8 mouse cellular contexts compared by ENCODE assay signal in the genomic region with DNA sequence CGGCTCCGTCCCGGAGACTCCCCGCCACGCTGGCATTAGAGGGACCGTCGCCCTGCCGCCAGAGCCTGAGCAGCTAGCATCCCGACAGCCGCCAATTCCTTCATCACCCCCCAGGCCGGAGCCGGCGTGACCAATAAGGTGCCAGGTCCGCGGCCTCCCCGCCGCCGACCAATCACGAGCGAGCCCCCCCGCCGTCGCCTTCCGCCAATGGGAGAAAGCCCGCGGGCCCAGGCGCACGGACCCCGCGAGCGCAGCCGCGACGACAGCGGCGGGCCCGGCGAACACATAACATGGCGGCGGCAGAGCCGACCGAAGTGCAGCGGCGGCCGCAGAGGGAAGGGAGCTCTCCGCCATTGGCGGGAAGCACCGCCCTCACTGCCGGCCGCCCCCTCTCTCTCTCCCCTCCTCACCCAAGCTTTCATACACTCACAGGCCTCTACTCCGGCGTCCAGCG. TPM values are rescaled to one million over a fixed set of nuclear protein-coding genes. Genes with fewer than 3 reads are reported as not detected.
DNase-seq lines count a peak whose midpoint lies in the region; ATAC-seq and TF ChIP-seq lines count a peak whose summit lies in the region.

No protein-coding gene starts in this region.

- peak overlapping the region; percentile 99 for H3K9ac ChIP-seq in MEL (ENCODE audit: control insufficient read depth, low read depth, low read length, poor library complexity, severe bottlenecking)
- H3K9ac ChIP-seq in forebrain, postnatal 0 days = peak overlapping the region; percentile 100
- peak overlapping the region; percentile 100 for H3K9ac ChIP-seq in lung, embryonic 15.5 days

- peak overlapping the region; percentile 58 to 78 for H3K4me3 ChIP-seq in MEL (ENCODE audit: control insufficient read depth in 1 of 2, insufficient read depth in 1 of 2, low read depth in 2 of 2, low read length in 2 of 2)
- peak overlapping the region; percentile 74 for H3K4me3 ChIP-seq in cerebellum, adult 2 months (replicated peaks; ENCODE audit: insufficient read depth, low read depth, low read length)
- H3K4me3 ChIP-seq in forebrain, postnatal 0 days (ENCODE audit: low read depth, low read length) = peak overlapping the region; percentile 77
- H3K4me3 ChIP-seq in lung, embryonic 15.5 days = peak overlapping the region; percentile 78
- peak overlapping the region; percentile 93 for H3K4me3 ChIP-seq in olfactory bulb, adult 2 months (ENCODE audit: insufficient read depth, low read depth, low read length)

- H3K9me3 ChIP-seq in MEL (replicated peaks; ENCODE audit: insufficient read depth, low read length) = no peaks in the 10 kb centered on the region
- no peaks in the 10 kb centered on the region for H3K9me3 ChIP-seq in forebrain, postnatal 0 days (ENCODE audit: low read length)
- no peaks in the 10 kb centered on the region for H3K9me3 ChIP-seq in lung, embryonic 15.5 days

- H3K36me3 ChIP-seq in MEL (ENCODE audit: control insufficient read depth in 1 of 2, insufficient read depth in 2 of 2, low read length in 2 of 2) = peaks cover 0 to 32% of the 10 kb centered on the region in 2 experiments; a peak in 2 of 4 replicates
- H3K36me3 ChIP-seq in forebrain, postnatal 0 days (ENCODE audit: insufficient read depth) = no peaks in the 10 kb centered on the region
- no peaks in the 10 kb centered on the region for H3K36me3 ChIP-seq in lung, embryonic 15.5 days

- no peaks in the 10 kb centered on the region for H3K27me3 ChIP-seq in MEL (ENCODE audit: control insufficient read depth in 1 of 2, insufficient read depth in 2 of 2, low read length in 2 of 2)
- H3K27me3 ChIP-seq in cerebellum, adult 2 months (ENCODE audit: control insufficient read depth, insufficient read depth, low read length) = no peaks in the 10 kb centered on the region
- no peaks in the 10 kb centered on the region for H3K27me3 ChIP-seq in forebrain, postnatal 0 days (ENCODE audit: insufficient read depth, low read length)
- no peaks in the 10 kb centered on the region for H3K27me3 ChIP-seq in lung, embryonic 15.5 days

- peaks cover 42% of the 10 kb centered on the region for H3K79me2 ChIP-seq in MEL (ENCODE audit: control insufficient read depth, insufficient read depth, low read length, poor library complexity)

- peak; percentile 95 for ATAC-seq in forebrain, postnatal 0 days
- peak; percentile 96 for ATAC-seq in lung, embryonic 15.5 days (ENCODE audit: borderline replicate concordance, extremely low read depth, low FRiP score, low TSS enrichment)

- peaks cover 5 to 11% of the 10 kb centered on the region in 2 experiments; a peak in 3 of 4 replicates for H3K4me1 ChIP-seq in MEL (ENCODE audit: control insufficient read depth in 1 of 2, insufficient read depth in 2 of 2, low read length in 2 of 2)
- peaks cover 2% of the 10 kb centered on the region; the same call in 1 of the 2 replicates for H3K4me1 ChIP-seq in cerebellum, adult 2 months (ENCODE audit: control insufficient read depth, insufficient read depth, low read length)
- peaks cover 6% of the 10 kb centered on the region; the same call in 1 of the 2 replicates for H3K4me1 ChIP-seq in forebrain, postnatal 0 days (ENCODE audit: insufficient read depth)
- peaks cover 23% of the 10 kb centered on the region for H3K4me1 ChIP-seq in lung, embryonic 15.5 days
- 0 out of 2 replicates have a peak, but pooled peaks cover 4% of the 10 kb centered on the region for H3K4me1 ChIP-seq in olfactory bulb, adult 2 months (ENCODE audit: control insufficient read depth, insufficient read depth, low read length)

- DNase-seq in MEL (ENCODE audit: low read depth, low spot score) = peak; percentile 94
- peak; percentile 97 to 99 for DNase-seq in cerebellum, adult 2 months
- peak; percentile 94 for DNase-seq in forebrain, postnatal 0 days
- peak; percentile 97 for DNase-seq in heart, postnatal 4 days
- peak; percentile 85 for DNase-seq in layer of hippocampus, adult 9-10 months (ENCODE audit: low spot score)
- peak; percentile 90 to 91 for DNase-seq in thymus, adult 18-20 months

- TF ChIP-seq EP300 in MEL (IDR thresholded peaks at IDR 0.05; ENCODE audit: low read depth in 1 of 2, low read length in 2 of 2) = no peak

- H3K4me2 ChIP-seq in forebrain, postnatal 0 days (ENCODE audit: low read depth) = peak overlapping the region; percentile 65
- H3K4me2 ChIP-seq in lung, embryonic 15.5 days = peak overlapping the region; percentile 82

- TF ChIP-seq RAD21 in MEL (IDR thresholded peaks at IDR 0.05; ENCODE audit: low read depth, low read length) = no peak

- no peak for TF ChIP-seq CTCF in MEL (IDR thresholded peaks at IDR 0.05 in 2 of 3, conservative IDR thresholded peaks at IDR 0.05 in 1 of 3; ENCODE audit: control insufficient read depth in 1 of 3, insufficient read depth in 1 of 3, low read depth in 2 of 3, low read length in 3 of 3, poor library complexity in 1 of 3, severe bottlenecking in 1 of 3)
- TF ChIP-seq CTCF in cerebellum, adult 2 months (IDR thresholded peaks at IDR 0.05; ENCODE audit: borderline replicate concordance, insufficient read depth, low read depth, low read length) = no peak
- no peak for TF ChIP-seq CTCF in forebrain, postnatal 0 days (IDR thresholded peaks at IDR 0.05; ENCODE audit: low read depth)
- TF ChIP-seq CTCF in olfactory bulb, adult 2 months (IDR thresholded peaks at IDR 0.05; ENCODE audit: insufficient read depth, low read depth, low read length) = no peak

- under 1% methylated on average over 46 of the region's 53 CpGs for WGBS in cerebellum, adult 2 months
- WGBS in forebrain, postnatal 0 days = under 1% methylated on average over 49 of the region's 53 CpGs
- WGBS in lung, embryonic 15.5 days = under 1% methylated on average over 48 of the region's 53 CpGs
- WGBS in olfactory bulb, adult 2 months = under 1% methylated on average over 50 of the region's 53 CpGs

- TF ChIP-seq POLR2A in MEL (IDR thresholded peaks at IDR 0.05; ENCODE audit: control insufficient read depth in 1 of 2, insufficient read depth in 1 of 2, low read depth in 1 of 2, low read length in 2 of 2, poor library complexity in 1 of 2) = peak in 1 of 2 experiments; percentile 77; a peak in 3 of 4 replicates
- TF ChIP-seq POLR2A in cerebellum, adult 2 months (IDR thresholded peaks at IDR 0.05; ENCODE audit: borderline replicate concordance, insufficient read depth, low read length) = peak; percentile 64
- TF ChIP-seq POLR2A in olfactory bulb, adult 2 months (IDR thresholded peaks at IDR 0.05; ENCODE audit: insufficient read depth, low read depth, low read length) = peak; percentile 97

- H3K27ac ChIP-seq in MEL (ENCODE audit: control insufficient read depth, low read depth, low read length) = peak overlapping the region; percentile 95
- peak overlapping the region; percentile 99 for H3K27ac ChIP-seq in cerebellum, adult 2 months (ENCODE audit: insufficient read depth, low read length)
- peak overlapping the region; percentile 100 for H3K27ac ChIP-seq in forebrain, postnatal 0 days (ENCODE audit: low read depth, low read length)
- H3K27ac ChIP-seq in lung, embryonic 15.5 days = peak overlapping the region; percentile 100
- H3K27ac ChIP-seq in olfactory bulb, adult 2 months (ENCODE audit: insufficient read depth, low read depth, low read length) = peak overlapping the region; percentile 100

TF ChIP-seq in MEL, 35 proteins besides CTCF, POLR2A, EP300 and RAD21:
- TF ChIP-seq TBP (IDR thresholded peaks at IDR 0.05; ENCODE audit: low read depth, low read length) (no peak; the same call in 1 of the 2 replicates), NELFE (IDR thresholded peaks at IDR 0.05; ENCODE audit: low read depth, low read length) (peak; percentile 47), ZMIZ1 (IDR thresholded peaks at IDR 0.05; ENCODE audit: low read depth, low read length) (peak; percentile 87; the same call in 1 of the 2 replicates), TAL1 (IDR thresholded peaks at IDR 0.05; ENCODE audit: low read length) (no peak), NRF1 (IDR thresholded peaks at IDR 0.05; ENCODE audit: insufficient read depth, low read depth, low read length, poor library complexity, severe bottlenecking) (peak; percentile 64), CHD1 (IDR thresholded peaks at IDR 0.05; ENCODE audit: low read depth, low read length) (no peak), MAX (IDR thresholded peaks at IDR 0.05; ENCODE audit: low read length) (no peak), TCF12 (IDR thresholded peaks at IDR 0.05; ENCODE audit: low read depth, low read length) (peak; percentile 37; the same call in 1 of the 2 replicates), MAFK (IDR thresholded peaks at IDR 0.05; ENCODE audit: borderline replicate concordance, low read depth, low read length) (no peak)

RNA-seq across cellular contexts. Expression of gene Nfyc, which starts 6.2 kb away (rescaled TPM):
- 39.5 and 45.9 TPM in 2 replicates for total RNA-seq in MEL (2012; rRNA removed)
- 100 to 1,000 TPM in 1 of 2 experiments, 10 to 100 TPM in 1; 64.8 to 178 TPM for polyA plus RNA-seq in MEL (2012; ENCODE audit: insufficient read depth in 1 of 2, insufficient read length in 2 of 2, low read depth in 1 of 2, low replicate concordance in 2 of 2, missing spikeins in 1 of 2)
- polyA plus RNA-seq in cerebellum, adult 2 months (2012; rRNA removed) = 150 and 172 TPM in 2 replicates
- total RNA-seq in forebrain, postnatal 0 days (2014; rRNA removed) = 72.7 and 78.2 TPM in 2 replicates
- 74.6 and 81.4 TPM in 2 replicates for polyA plus RNA-seq in forebrain, postnatal 0 days (2015; fragmentation: Nextera tagmentation; extraction: Ambion mirVana)
- 10 to 100 TPM; 90.3 to 96.0 TPM for total RNA-seq in heart, postnatal 4 days (2021)
- polyA plus RNA-seq in lung, embryonic 15.5 days (2015; fragmentation: Nextera tagmentation; extraction: Ambion mirVana) = 93.7 and 99.5 TPM in 2 replicates
- not detected in 2 replicates for polyA plus RNA-seq in olfactory bulb, adult 2 months (2012; ENCODE audit: insufficient read depth, insufficient read length, low replicate concordance, missing spikeins)

RNA-seq across cellular contexts. Expression of gene Rims3, which starts 29.5 kb away (rescaled TPM):
- total RNA-seq in MEL (2012; rRNA removed) = not detected in 2 replicates
- under 1 TPM in 1 of 2 experiments, not detected in 1; 0.07 TPM for polyA plus RNA-seq in MEL (2012; ENCODE audit: insufficient read depth in 1 of 2, insufficient read length in 2 of 2, low read depth in 1 of 2, low replicate concordance in 2 of 2, missing spikeins in 1 of 2)
- polyA plus RNA-seq in cerebellum, adult 2 months (2012; rRNA removed) = 104 and 118 TPM in 2 replicates
- total RNA-seq in forebrain, postnatal 0 days (2014; rRNA removed) = 68.2 and 86.1 TPM in 2 replicates
- 14.7 and 21.7 TPM in 2 replicates for polyA plus RNA-seq in forebrain, postnatal 0 days (2015; fragmentation: Nextera tagmentation; extraction: Ambion mirVana)
- total RNA-seq in heart, postnatal 4 days (2021) = under 1 TPM; 0.21 to 0.29 TPM
- polyA plus RNA-seq in lung, embryonic 15.5 days (2015; fragmentation: Nextera tagmentation; extraction: Ambion mirVana) = 0.57 and 0.72 TPM in 2 replicates
- polyA plus RNA-seq in olfactory bulb, adult 2 months (2012; ENCODE audit: insufficient read depth, insufficient read length, low replicate concordance, missing spikeins) = not detected in 2 replicates

Comparison
In these comparisons a context has a peak if more than half of its experiments do, and no peak if none do; other contexts are left out.
1. Peak in every context shown above with its lines: DNase-seq, ATAC-seq, H3K4me3 ChIP-seq and H3K27ac ChIP-seq.
2. RNA of gene Nfyc, which starts 6.2 kb away (polyA plus RNA-seq): 64.8 to 178 TPM in MEL, 150 to 172 TPM in cerebellum, adult 2 months, 93.7 to 99.5 TPM in lung, embryonic 15.5 days and 74.6 to 81.4 TPM in forebrain, postnatal 0 days; not detected in olfactory bulb, adult 2 months; every median in the first group is over 10 times any median in the second.